Mouse (Mus musculus) stomach, embryonic 16.5 days (tissue): ENCODE data around the gene Dnajb3. TPM values are rescaled to one million over a fixed set of nuclear protein-coding genes. Genes with fewer than 3 reads are reported as not detected.
"Not testable (repeated sequence)": the region's sequence is repeated elsewhere in the genome, so short reads cannot be mapped to it uniquely, and the experiment has no call there.

Experiments
- ATAC-seq: fragments of 200-750 bp; cut with Nextera tagmentation; 2 replicates; pipeline ENCODE4 v1.8.0; 2017; ENCODE audit warnings: moderate number of reproducible peaks, moderate TSS enrichment; ENCODE audit not compliant: insufficient read depth, low FRiP score
- H3K27ac ChIP-seq: fragments of 300-500 bp; sonication (generic); 2 replicates; pipeline ENCODE4 v1.5.1; 2014; ENCODE audit warnings: low read length
- H3K27me3 ChIP-seq: fragments of 300-500 bp; sonication (generic); 2 replicates; pipeline ENCODE4 v1.6.1; 2014; ENCODE audit warnings: low read length, control low read depth, mixed read lengths; ENCODE audit not compliant: control insufficient read depth, insufficient read depth
- H3K36me3 ChIP-seq: fragments of 300-500 bp; sonication (generic); 2 replicates; pipeline ENCODE4 v1.6.1; 2014; ENCODE audit warnings: low read length; ENCODE audit not compliant: control insufficient read depth, insufficient read depth
- H3K4me1 ChIP-seq: fragments of 300-500 bp; sonication (generic); 2 replicates; pipeline ENCODE4 v1.6.1; 2014; ENCODE audit warnings: low read length, control low read depth, mixed read lengths; ENCODE audit not compliant: control insufficient read depth, insufficient read depth
- H3K4me2 ChIP-seq: fragments of 300-500 bp; sonication (generic); 2 replicates; pipeline ENCODE4 v1.6.1; 2014; ENCODE audit warnings: low read depth, low read length, mixed read lengths
- H3K4me3 ChIP-seq: fragments of 300-500 bp; sonication (generic); replicated peaks from 2 replicates; pipeline ENCODE4 v1.5.1; 2014; ENCODE audit warnings: mild to moderate bottlenecking, low read length
- H3K9ac ChIP-seq: fragments of 300-500 bp; sonication (generic); 2 replicates; pipeline ENCODE4 v1.6.1; 2014; ENCODE audit warnings: low read length
- H3K9me3 ChIP-seq: fragments of 300-500 bp; sonication (generic); replicated peaks from 2 replicates; pipeline ENCODE4 v1.6.1; 2016; ENCODE audit warnings: low read length, control low read depth; ENCODE audit not compliant: control insufficient read depth
- whole genome bisulfite sequencing: fragments of 180-500 bp; shearing (Covaris S2); extraction: QIAGEN DNeasy Blood & Tissue Kit; methylation state at CpG from one replicate; pipeline ENCODE4 v1.1.7; 2014; 5-methylcytosine and 5-hydroxymethylcytosine counted together
- polyA plus RNA-seq: library from polyadenylated mRNA; unstranded; fragments of >200 nt; fragmentation: Nextera tagmentation; extraction: Ambion mirVana; gene quantifications from 2 replicates; pipeline ENCODE4 v1.2.1, GENCODE M21; 2015

The Dnajb3 gene
- polyA plus RNA-seq, 1 experiment from 2014 or later: 7.6 TPM

DNA sequence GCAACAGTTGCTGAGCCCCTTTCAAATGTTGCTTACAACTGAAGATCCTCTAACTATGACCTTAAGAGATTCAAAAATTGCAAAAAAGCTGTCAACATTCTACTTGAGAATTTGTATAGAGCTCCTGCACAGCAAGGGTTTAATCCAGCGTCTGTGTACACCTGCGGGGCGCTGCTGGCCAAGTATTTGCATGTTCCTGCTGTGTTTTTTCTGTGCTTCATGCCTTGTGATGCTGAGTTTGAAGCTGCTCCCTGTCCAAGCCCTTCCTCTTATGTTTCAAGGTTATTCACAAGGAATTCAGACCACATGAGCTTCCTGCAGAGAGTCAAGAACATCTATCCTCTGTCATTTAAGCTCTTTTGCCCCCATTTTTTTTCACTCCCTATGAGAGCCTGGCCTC, 13.4 kb downstream of the Dnajb3 start:
- Histone ChIP-seq H3K27ac (no peak overlapping the region), H3K4me2 (no peak overlapping the region), H3K4me3 (no peak overlapping the region), H3K36me3 (no peaks in the 10 kb centered on the region), H3K9me3 (no peaks in the 10 kb centered on the region; the same call in 1 of the 2 replicates), H3K9ac (no peak overlapping the region), H3K27me3 (no peaks in the 10 kb centered on the region), H3K4me1 (no peaks in the 10 kb centered on the region)
- no peak for ATAC-seq
- 74% methylated on average over 3 of the region's 3 CpGs for WGBS

DNA sequence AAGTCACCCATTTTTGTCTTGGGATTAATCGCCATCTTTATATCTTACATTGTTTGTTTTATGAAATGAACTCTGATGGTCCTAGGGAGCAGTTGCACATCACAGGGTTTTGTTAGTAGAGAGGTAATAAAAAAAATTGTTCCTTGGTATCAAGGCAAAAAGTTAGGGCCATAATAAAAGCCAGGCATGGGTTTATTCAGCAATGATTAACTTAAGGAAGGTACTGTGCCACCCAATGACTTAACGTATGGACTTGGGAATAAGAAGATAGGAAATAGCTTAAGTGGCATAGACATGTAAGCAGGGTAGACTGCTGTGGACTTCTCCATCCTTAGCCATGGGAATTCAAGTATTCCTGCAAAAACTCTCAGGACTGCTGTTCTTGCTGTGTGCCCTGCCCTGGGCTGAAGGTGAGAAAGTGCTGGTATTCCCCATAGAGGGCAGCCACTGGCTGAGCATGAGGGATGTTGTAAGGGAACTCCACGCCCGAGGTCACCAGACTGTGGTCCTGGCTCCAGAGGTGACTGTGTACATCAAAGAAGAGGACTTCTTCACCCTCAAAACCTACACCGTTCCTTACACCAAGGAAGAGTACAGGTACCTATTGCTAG, 19.2 kb downstream of the Dnajb3 start:
- no peaks in the 10 kb centered on the region; the same call in 1 of the 2 replicates for H3K9me3 ChIP-seq
- H3K4me3 ChIP-seq: no peak overlapping the region
- no peaks in the 10 kb centered on the region for H3K27me3 ChIP-seq
- no peak for ATAC-seq
- WGBS: 84% methylated on average over 5 of the region's 5 CpGs
- no peak overlapping the region for H3K9ac ChIP-seq
- H3K27ac ChIP-seq: no peak overlapping the region
- H3K36me3 ChIP-seq: no peaks in the 10 kb centered on the region
- H3K4me1 ChIP-seq: no peaks in the 10 kb centered on the region
- no peak overlapping the region for H3K4me2 ChIP-seq

DNA sequence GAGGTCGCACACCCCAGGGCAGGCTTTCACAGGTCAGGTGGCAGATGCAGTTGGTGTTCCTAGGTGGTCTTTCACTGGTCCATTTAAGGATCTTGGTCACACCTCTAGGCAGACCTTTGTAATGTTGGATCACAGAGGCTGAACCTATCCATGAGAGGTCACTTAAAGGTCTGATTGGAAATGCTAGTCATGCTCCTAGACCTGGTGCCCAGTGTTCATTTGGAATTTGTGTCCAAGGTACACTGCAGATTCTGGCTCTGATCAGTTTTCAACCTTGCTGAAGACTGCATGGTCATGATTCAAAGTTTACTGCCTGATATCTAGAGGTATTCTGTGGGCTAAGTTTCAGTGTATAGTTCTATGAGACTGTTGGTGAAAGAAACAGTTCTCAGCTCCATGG, 25.9 kb downstream of the Dnajb3 start:
- no peak for ATAC-seq
- Histone ChIP-seq H3K27me3 (no peaks in the 10 kb centered on the region), H3K9ac (no peak overlapping the region), H3K4me1 (no peaks in the 10 kb centered on the region), H3K27ac (no peak overlapping the region), H3K36me3 (0 out of 2 replicates have a peak, but pooled peaks cover 5% of the 10 kb centered on the region), H3K4me2 (no peak overlapping the region), H3K9me3 (peaks cover 11% of the 10 kb centered on the region; the same call in 1 of the 2 replicates), H3K4me3 (no peak overlapping the region)
- 71% methylated on average over 1 of the region's 1 CpGs for WGBS

DNA sequence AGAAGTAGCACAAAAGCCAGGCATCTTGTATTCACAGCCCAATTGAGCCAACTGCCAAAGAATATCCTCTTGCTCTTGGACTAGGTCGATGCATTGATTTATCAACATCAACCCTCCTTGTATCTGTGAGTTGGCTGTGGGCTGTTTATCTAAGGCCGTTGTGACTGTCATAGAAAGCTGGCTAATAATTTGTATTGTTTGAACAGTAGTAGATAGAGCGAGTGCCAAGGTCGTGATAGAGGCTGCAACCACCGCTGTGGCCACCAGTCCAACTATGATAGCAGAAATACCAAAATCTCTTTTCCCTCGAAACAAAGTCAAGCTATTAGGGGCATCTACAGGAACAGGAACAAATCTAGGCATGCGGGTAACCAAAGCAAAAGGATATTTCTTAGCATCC, 33.4 kb downstream of the Dnajb3 start:
- H3K36me3 ChIP-seq, H3K4me1 ChIP-seq, ATAC-seq, H3K9ac ChIP-seq, H3K9me3 ChIP-seq, H3K27ac ChIP-seq, H3K4me2 ChIP-seq, H3K27me3 ChIP-seq, H3K4me3 ChIP-seq: not testable (repeated sequence)
- 79% methylated on average over 5 of the region's 7 CpGs for WGBS

DNA sequence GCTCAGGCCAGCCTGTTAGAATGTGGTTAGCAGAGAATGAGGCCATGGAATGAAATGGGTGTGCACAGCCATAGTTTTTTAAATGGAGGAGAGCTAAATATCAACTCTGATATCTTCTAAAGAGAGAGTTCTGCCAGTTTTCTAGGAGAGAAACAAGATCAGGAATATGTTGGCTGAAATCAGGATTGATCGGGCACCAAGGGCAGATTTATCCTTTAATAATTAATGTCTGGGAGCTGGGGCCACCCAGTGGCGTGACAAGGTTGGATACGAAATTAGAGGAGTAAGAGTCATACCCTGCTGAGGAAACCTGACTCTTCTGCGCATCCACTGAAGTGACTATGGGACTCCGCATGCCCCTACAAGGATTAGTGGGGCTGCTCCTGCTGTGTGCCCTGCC, 39.9 kb downstream of the Dnajb3 start, which contains the start of gene Ugt1a5:
Gene Ugt1a5 (plus strand): TSS at position 302 of the 400 bp plus-strand sequence.
- Histone ChIP-seq H3K4me1 (no peaks in the 10 kb centered on the region), H3K9me3 (no peaks in the 10 kb centered on the region; the same call in 1 of the 2 replicates), H3K4me2 (no peak within 1 kb of the TSS), H3K9ac (no peak within 1 kb of the TSS), H3K4me3 (no peak within 1 kb of the TSS), H3K27me3 (no peaks in the 10 kb centered on the region), H3K36me3 (no peaks in the 10 kb centered on the region), H3K27ac (no peak within 1 kb of the TSS)
- WGBS: 75% methylated on average over 5 of the region's 5 CpGs
- ATAC-seq: no peak

DNA sequence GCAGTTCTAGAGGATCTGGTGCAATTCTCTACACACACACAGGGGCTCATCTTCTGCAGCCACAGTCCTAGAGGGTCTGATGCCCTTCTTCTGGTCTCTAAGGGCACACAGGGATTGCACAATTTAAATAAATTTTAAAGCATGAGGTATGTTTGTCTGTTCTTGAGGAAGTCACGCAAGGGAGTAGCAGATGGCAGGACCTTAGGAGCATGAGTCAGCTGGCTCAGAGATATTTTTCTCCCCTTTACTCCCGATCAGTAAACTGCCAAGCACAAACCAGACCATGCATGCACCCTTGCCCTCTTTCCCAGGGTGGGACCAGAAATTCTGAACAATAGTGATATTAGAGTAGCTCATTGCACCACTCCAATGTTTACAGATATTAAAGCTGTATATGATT, 47.2 kb downstream of the Dnajb3 start:
- ATAC-seq: no peak
- Histone ChIP-seq H3K9ac (no peak overlapping the region), H3K9me3 (no peaks in the 10 kb centered on the region), H3K4me2 (no peak overlapping the region), H3K36me3 (no peaks in the 10 kb centered on the region), H3K4me3 (no peak overlapping the region), H3K4me1 (no peaks in the 10 kb centered on the region), H3K27ac (no peak overlapping the region), H3K27me3 (no peaks in the 10 kb centered on the region)
- 51% methylated on average over 2 of the region's 2 CpGs for WGBS

Other genes starting within 250 kb of the Dnajb3 start
- 31.8 and 31.9 TPM in 2 replicates for gene Usp40, start 197.2 kb downstream of the Dnajb3 start, polyA plus RNA-seq
- not detected in 2 replicates for gene Ugt1a10, start 150.4 kb downstream of the Dnajb3 start, polyA plus RNA-seq
- 2.2 and 2.9 TPM in 2 replicates for gene Ugt1a9, start 135.0 kb downstream of the Dnajb3 start, polyA plus RNA-seq
- not detected in 2 replicates for gene Ugt1a8, start 118.0 kb downstream of the Dnajb3 start, polyA plus RNA-seq
- 13.4 and 15.8 TPM in 2 replicates for gene Ugt1a7c, start 110.7 kb downstream of the Dnajb3 start, polyA plus RNA-seq
- 4.2 and 5.7 TPM in 2 replicates for gene Ugt1a6b, start 102.5 kb downstream of the Dnajb3 start, polyA plus RNA-seq
- 35.4 and 45.7 TPM in 2 replicates for gene Ugt1a6a, start 71.0 kb downstream of the Dnajb3 start, polyA plus RNA-seq
- gene Ugt1a5, start 39.8 kb downstream of the Dnajb3 start, polyA plus RNA-seq: 0.10 TPM in 1 of 2 replicates, not detected in the other
- 0.25 and 0.43 TPM in 2 replicates for gene Ugt1a2, start 5.2 kb downstream of the Dnajb3 start, polyA plus RNA-seq
- 13.6 and 14.1 TPM in 2 replicates for gene Ugt1a1, start 6.2 kb upstream of the Dnajb3 start, polyA plus RNA-seq
- 1.6 and 1.7 TPM in 2 replicates for gene Mroh2a, start 21.2 kb upstream of the Dnajb3 start, polyA plus RNA-seq
- 169 and 173 TPM in 2 replicates for gene Hjurp, start 71.9 kb upstream of the Dnajb3 start, polyA plus RNA-seq
- gene Trpm8, start 71.9 kb upstream of the Dnajb3 start, polyA plus RNA-seq: not detected in 2 replicates
- 13.6 and 18.1 TPM in 2 replicates for gene Spp2, start 201.2 kb upstream of the Dnajb3 start, polyA plus RNA-seq